Mouse (Mus musculus) megakaryocyte progenitor cell, adult 5-6 weeks (primary cell): Measurements from ENCODE around the gene Stip1. TPM values are rescaled to one million over a fixed set of nuclear protein-coding genes. Genes with fewer than 3 reads are reported as not detected.
A peak's percentile ranks its signal among the peaks of the same experiment; 100 is the strongest.
"Not testable (repeated sequence)": the region's sequence is repeated elsewhere in the genome, so short reads cannot be mapped to it uniquely, and the experiment has no call there.

Source experiments
- ATAC-seq: replicated peaks from 2 replicates; pipeline ENCODE4 v1.8.0; 2016; ENCODE audit warnings: mild to moderate bottlenecking, moderate TSS enrichment, inconsistent platforms; ENCODE audit not compliant: poor library complexity
- total RNA-seq, 2 experiments: library from RNA; stranded (forward) in 1 of 2; stranded (reverse) in 1 of 2; fragments of 157-497, 149-512 nt in 1 of 2; fragments of 200-1000 nt in 1 of 2; gene quantifications; 2 replicates each; pipeline versions ENCODE4 v1.2.3 to v1.2.4; 2015 to 2017

Gene Stip1
- total RNA-seq, 2 experiments from 2014 or later = 204 to 244 TPM

DNA sequence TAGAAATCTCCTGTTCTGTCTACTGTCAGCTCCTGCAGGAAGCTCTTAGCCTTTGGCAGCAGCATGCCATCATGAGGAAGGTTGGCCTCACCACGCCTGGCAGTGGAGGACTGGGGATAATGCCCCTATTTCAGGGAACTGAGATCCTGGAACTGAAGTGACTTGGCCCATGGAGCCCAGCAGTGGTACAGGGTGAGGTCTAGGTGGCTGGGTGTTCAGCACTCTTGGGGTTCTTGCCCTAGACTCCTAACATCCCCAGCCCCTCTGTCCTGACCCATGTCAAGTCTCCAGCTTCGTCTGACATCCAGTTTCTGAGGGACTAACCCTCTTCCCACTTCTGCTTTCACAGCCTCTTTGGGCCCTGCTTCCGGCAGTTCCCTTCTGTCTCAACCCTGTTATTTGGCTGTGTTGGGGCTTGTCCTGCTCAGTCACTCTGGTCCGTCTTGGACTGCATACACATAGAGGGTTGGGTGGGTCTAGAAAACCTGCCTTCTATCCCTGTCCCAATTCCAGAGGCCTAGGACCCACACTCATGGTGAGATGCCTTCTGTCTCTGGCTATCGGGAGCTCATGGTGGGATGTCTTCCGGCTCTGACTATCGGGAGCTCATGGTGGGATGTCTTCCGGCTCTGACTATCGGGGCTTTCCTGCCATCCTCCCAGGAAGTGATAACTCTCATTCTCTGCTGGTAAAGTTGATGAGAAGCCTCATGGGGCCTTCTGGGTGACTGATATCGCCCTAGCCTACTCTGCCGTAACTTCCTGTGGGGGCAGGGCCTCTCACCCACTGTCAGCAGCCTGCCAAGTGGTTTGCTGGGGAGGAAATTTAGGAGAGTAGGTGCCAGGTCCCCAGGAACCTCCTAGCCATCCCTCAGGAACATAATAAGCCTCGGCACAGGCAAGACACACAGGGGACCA, 22.0 kb downstream of the Stip1 start:
- ATAC-seq = peak; percentile 68

DNA sequence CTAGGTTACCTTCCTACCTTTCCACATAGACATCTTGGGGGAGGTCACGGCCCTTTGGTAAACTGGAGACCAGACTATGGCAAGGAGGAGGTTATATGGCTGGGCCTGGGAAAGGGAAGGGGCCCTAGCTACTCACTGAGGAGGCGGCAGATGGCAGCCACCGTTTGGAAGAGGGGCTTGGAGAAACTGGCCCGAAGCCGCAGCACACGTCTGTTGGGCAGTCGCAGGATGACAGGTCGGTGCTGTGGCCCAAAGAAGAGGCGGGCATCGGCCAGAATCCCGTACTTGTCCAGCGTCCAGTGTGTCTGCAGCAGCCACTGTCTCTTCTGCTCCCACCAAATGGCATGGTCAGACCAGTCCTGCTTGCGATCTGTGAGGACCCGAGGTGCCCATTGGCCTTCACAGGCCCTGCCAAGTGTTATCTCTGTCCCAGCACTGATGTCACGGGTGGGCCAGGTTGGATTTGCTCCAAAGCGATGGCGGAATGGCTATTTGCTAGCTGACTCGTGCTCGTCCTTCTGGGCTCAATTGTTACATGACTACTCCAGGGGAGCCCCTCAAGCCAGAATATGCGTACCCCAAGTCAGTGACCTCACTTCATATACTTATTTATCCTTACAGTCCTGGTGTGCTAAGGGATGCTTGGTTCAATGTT, 25.2 kb downstream of the Stip1 start:
- no peak for ATAC-seq

DNA sequence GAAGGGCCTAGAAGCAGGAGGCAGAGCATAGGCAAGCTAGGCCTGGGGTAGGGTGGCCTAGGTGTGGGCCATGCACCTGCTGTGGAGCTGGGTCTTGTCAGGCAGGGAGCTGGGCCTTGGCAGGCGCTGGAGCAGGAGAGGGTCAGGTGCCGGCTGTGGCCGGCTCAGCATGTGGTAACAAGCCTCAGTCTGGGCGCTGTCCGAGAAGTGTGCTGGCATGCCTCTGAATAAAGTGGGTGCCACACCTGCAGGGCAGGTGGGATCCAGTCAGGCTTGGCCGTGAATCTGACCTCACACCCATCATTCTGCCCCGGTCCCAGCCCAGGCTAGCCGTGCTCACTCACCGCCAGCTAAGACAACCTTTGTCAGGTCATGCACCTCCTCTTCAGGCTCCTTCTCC, 25.8 kb downstream of the Stip1 start:
- ATAC-seq = no peak

DNA sequence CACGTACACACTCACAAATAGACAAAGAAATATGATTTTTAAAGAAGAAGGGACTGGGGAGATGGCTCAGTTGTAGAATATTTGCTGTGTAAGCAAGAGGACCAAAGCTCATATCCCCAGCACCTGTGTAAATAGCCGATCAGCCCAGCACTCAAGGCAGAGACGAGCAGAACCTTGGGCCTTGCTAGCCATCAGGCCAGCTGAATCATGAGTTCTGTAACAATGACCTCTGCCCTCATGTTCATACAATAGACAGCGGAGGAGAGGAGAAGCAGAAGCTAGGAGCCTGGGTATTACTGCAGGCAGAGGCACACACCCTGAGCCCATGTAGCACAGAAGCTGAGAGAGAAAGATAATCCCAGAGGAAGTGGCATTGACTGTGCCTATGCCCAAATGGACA, 27.3 kb downstream of the Stip1 start:
- ATAC-seq = no peak

GRCm38 (mm10) chr19:7006892-7007593, 32.7 kb downstream of the Stip1 start:
- no peak for ATAC-seq

DNA sequence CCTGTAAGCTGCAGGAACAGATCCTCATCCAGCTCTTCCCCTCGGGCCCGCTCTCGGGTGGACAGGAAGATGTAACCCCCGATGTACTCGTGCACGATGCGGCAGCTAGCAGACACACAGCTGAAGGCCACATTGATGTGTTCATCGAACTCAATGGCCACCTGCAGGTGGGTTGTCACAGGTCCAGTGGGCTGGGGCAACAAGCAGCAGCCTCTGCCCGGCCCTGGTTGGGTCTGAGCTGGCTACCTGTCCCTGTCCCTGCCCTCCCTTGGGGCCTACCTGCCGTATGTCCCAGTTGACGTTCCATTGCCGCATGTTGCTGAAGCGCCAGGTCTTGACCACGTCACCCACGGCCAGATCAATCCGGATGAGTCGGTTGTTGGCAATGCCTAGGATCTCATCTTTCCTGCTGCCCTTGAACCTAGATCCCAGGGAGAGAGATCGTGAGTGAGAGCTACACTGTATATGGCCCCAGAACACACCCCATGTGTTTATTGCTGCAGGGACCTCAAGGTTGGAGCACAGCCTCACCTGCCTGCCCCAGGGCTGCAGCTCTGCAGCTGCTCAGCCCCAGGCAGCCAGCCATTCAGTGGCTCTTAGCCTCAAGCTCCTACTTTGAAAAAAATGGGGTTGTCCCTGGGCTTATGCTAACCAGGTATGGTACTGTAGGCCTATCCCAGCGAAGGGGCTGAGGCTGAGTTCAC, 40.3 kb downstream of the Stip1 start:
- ATAC-seq = no peak

- no peak for ATAC-seq
Observed at GRCm38 (mm10) chr19:6997721-6998290, 42.0 kb downstream of the Stip1 start.

- peak; percentile 69 for ATAC-seq
Observed at GRCm38 (mm10) chr19:6996006-6996405, 43.8 kb downstream of the Stip1 start, which contains the start of the genes Nudt22 and Trpt1. Nudt22 (minus strand) TSS chr19:6996117. Trpt1 (plus strand) TSS chr19:6996131.

DNA sequence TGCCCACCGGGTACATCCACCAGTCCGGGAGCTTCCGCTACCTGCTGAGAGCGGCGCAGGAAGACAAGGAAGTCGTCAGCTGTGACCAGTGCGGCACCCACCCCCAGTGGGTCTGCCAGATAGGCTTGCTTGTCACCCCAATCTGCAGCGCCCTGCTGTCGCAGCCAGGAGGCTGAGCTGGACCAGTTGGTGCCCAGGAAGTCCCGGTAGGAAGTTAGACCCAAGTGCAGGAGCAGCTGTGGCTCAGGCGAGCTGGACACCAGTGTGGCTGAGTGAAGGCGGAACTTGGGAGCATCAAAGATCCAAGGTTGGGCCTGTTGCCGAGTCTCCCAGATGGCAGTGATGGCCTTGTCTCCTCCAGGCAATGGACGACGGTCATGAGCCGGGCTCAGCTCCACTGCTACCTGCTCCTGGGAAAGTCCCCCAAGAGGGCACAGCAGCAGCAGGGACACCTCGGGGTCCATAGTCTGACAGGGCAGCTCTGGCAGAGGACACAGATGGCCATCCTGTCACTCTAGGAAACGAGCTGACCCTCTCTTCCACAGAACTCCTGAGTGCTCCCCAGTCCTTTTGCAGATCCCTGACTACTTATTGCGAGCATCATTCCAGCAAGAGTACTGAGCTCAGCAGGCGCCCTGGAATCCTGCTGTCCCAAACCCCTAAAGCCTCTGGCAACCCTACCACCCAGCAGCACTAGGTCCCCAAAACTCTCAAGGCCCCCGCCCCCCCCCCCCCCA, 44.3 kb downstream of the Stip1 start:
- no peak for ATAC-seq

GRCm38 (mm10) chr19:6994489-6994888, 45.3 kb downstream of the Stip1 start:
- ATAC-seq = no peak

GRCm38 (mm10) chr19:6994002-6994401, 45.8 kb downstream of the Stip1 start:
- ATAC-seq = no peak

DNA sequence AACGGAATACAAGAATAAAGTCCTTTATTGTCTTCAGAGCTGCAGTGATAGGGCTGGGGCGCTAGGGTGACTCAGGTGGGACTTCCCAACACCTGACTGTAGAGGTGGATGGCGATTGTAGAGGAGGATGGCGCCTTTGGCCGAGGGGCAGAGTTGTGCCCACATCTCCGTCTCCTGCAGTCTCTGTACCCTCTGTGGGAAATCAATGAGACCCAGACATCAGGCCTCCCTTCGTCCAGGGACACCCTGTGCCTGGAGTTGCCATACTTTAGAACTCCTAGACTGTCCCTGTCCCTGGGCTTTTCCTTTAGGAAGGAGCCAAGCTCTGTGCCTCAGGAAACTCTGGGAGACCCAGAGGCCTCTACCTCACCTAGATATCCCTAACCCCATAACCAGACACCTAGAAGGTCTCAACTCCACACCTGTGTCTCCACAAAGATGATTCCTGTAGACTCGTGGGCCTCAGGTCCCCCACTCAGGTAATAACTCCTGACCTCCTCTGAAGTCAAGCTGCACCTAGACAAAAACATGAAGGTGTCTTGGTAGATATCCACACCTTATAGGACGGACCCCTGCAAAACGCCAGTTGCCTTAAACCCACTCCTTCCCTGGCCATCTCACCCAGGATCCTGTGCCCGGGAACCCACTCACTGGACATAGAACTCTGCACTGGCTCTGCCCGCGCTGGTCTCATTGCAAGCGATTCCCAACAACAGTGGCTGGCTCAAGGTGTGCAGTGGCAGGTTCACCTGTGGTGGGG, 46.6 kb downstream of the Stip1 start:
- ATAC-seq = no peak

DNA sequence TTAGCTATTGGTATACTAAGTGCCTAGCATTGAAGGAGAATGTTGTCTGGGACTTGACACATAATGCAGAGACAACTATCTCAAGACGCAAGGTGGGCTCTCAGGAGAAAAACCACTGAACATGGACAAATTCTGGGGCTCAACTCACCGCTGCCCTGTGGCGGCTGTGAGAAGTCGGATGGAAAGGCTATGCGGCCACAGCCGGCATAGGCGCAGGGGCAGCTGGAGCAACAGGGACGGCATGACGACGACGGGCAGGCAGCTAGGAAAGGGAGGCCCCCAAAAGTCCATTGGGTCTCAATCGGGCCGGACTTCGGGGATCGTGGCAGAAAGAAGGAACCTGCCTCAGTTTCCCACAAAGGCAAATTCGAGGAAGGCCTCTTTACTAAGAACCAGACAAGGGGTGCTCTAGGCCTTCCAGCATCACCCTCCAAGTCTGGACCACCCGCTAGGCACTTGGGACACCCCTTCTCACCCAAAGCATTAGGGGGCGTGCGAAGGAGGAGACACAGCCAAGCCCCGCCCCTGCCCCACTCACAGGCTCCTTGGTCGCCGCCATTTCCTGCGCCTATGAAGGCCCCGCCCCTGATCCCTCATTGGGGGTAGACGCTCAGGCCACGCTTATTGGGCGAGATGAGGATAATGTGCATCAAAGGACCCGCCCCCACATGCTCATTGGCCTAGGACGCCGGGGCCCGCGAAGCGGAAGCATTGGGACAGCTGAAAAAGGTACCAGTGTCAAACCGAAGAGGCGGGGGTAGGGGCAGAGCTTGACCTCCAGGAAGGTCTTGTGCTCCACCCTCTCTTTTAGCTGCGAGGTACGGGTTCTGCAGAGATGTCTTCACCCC, 47.5 kb downstream of the Stip1 start, which contains the start of gene Dnajc4:
Gene Dnajc4, minus strand, starts transcription at position 562 of the 848 bp plus-strand sequence.
- ATAC-seq = peak; percentile 93

GRCm38 (mm10) chr19:6991166-6991565, 48.6 kb downstream of the Stip1 start:
- ATAC-seq = not testable (repeated sequence)

GRCm38 (mm10) chr19:6990712-6991111, 49.1 kb downstream of the Stip1 start:
- no peak for ATAC-seq

DNA sequence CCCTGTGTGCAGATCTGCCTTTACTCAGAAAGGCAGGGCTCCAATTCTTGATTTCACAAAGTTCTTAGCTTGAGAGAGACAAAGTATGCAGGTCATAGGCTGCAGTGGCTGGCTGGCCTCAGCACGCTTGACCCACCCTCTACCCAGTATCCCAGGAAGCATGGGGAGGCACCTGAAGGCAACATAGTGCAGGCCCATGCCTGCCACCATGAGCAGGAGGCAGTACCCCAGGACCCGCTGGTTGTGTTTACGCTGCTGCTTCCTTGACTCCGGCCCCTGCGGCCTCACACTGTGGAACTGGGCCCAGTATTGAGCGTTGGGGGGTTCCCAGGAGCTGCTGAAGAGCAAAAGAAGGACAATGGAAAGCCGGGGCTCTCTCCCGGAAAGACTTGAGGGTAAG, 50.5 kb downstream of the Stip1 start:
- no peak for ATAC-seq

GRCm38 (mm10) chr19:6987904-6988285, 51.9 kb downstream of the Stip1 start:
- ATAC-seq = no peak
